Mouse (Mus musculus): ENCODE measurements around the gene Crim1. TPM values are rescaled to one million over a fixed set of nuclear protein-coding genes. Genes with fewer than 3 reads are reported as not detected.

Crim1 gene
- total and polyA plus RNA-seq, 3 experiments: 14.1 to 72.8 (median 21.9) TPM

DNA sequence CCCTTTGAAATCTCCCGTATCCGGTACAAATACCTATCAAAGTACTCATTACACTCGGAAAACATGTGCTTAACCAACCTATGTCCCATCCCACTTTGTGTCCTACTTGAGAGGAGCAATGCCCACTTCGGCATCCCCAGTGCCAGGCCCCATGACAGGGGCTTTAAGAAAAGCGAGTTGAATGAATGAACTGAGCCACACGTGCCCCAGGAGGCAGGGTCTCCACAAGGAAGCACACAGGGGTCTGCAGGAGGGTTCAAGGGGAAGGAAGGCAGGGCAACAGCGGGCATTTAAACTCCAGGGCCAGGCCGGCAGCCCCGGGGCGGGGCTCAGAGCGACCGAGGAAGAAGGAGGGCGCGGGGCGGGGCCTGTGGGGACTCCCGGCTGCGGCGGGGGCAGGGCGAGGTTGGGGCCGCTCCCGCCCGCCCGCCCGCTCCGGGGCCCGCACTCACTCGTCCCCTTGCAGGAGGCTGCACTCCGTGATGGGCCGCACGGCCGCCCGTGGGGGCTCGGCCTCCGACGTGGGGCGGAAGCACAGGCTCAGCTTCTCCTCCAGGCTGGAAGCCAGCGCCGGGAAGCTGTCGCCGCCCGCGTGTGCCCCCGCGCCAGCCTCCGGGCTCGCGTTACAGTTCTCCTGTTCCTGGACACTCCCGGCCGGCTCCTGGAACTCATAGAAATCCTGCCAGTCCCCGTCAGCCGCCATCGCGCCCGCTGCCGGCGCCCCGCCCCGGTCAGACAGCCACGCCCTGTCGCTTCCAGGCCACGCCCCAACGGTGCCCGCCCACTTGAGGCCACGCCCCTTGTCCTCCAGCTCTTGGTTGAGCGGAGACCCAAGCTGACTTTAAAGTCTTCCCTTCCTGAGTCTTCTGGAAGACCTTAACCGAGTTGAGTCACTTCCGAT is 217.6 kb downstream of the Crim1 start, which contains the start of gene Fez2:
Fez2 (minus strand) TSS at position 772 of the 901 bp plus-strand sequence.
- H3K4me1 ChIP-seq (ENCODE audit: control insufficient read depth in 1 of 2, insufficient read depth in 2 of 2): peaks cover 9 to 31% of the 10 kb centered on the region in 2 experiments
- dilution Hi-C loops (cut with MboI; ENCODE audit: extremely low pct_ligation_motif_present, extremely low pct_unique_long_range_greater_than_20kb, low sequenced_read_pairs): no loop called here

DNA sequence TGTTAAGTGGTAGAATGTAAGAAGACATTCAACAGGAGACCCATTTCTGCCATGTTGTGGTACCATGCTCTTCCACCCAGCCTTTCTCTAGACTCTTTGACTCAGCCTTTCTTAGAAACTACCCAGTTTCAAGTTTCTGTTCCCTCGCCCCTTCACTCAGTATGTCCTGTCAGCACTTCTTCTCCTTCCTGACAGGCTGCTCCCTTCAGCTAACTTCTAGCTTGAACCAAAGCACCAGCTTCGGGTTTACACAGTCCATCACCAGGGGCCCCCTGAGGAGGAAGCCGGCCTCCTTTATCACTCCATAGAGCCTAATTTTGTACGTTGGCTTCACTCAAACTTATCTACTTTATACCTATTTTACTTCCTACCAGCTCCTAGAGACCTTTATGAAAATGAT is 219.2 kb downstream of the Crim1 start:
- H3K36me3 ChIP-seq (replicated peaks in 1 of 2; ENCODE audit: control insufficient read depth in 1 of 2, insufficient read depth in 1 of 2, low read length in 1 of 2): no peaks in the 10 kb centered on the region
- H3K9ac ChIP-seq (ENCODE audit: insufficient read depth, low read depth): no peak overlapping the region
- dilution Hi-C loops (cut with MboI; ENCODE audit: extremely low pct_ligation_motif_present, extremely low pct_unique_long_range_greater_than_20kb, low sequenced_read_pairs): no loop called here

More for the DNA sequence above, 217.6 kb downstream of the Crim1 start, which contains the start of gene Fez2:
- peak; percentile 46; the same call in 1 of the 2 replicates for TF ChIP-seq MXI1 (IDR thresholded peaks at IDR 0.05; ENCODE audit: low read depth, low read length)
- 0 out of 2 replicates have a peak, but pooled peaks have one; percentile 16 for TF ChIP-seq MAX (IDR thresholded peaks at IDR 0.05; ENCODE audit: low read length)
- TF ChIP-seq CTCF (conservative IDR thresholded peaks at IDR 0.05 in 1 of 2, IDR thresholded peaks at IDR 0.05 in 1 of 2; ENCODE audit: low read depth in 2 of 2, low read length in 2 of 2): no peak
- peak; percentile 68 for TF ChIP-seq POLR2A (IDR thresholded peaks at IDR 0.05; ENCODE audit: low read depth, low read length)
- TF ChIP-seq MYC (IDR thresholded peaks at IDR 0.05; ENCODE audit: low read depth, low read length): no peak
- peak; percentile 64; the same call in 1 of the 2 replicates for TF ChIP-seq NELFE (IDR thresholded peaks at IDR 0.05; ENCODE audit: low read depth, low read length)
- peak; percentile 55; the same call in 1 of the 2 replicates for TF ChIP-seq TCF12 (IDR thresholded peaks at IDR 0.05; ENCODE audit: low read depth, low read length)
- peaks cover under 1 to 2% of the 10 kb centered on the region in 2 experiments for H3K36me3 ChIP-seq (replicated peaks in 1 of 2; ENCODE audit: control insufficient read depth in 1 of 2, insufficient read depth in 1 of 2, low read length in 1 of 2)
- in situ Hi-C loops (cut with MboI; ENCODE audit: low pct_ligation_motif_present, low pct_unique_long_range_greater_than_20kb, low sequenced_read_pairs): no loop called here
- no peaks in the 10 kb centered on the region for H3K27me3 ChIP-seq (replicated peaks)
- H3K4me2 ChIP-seq (ENCODE audit: insufficient read depth, low read depth, poor library complexity, severe bottlenecking): peak within 1 kb of the TSS; percentile 84
- H3K9ac ChIP-seq (ENCODE audit: insufficient read depth, low read depth): peak within 1 kb of the TSS; percentile 76
- peak within 1 kb of the TSS; percentile 83 to 96 (median 95) for H3K4me3 ChIP-seq (replicated peaks in 1 of 3; ENCODE audit: low read depth in 2 of 3, low read length in 2 of 3, poor library complexity in 1 of 3)
- DNase-seq (ENCODE audit: extremely low read depth): peak; percentile 77
- H3K27ac ChIP-seq (ENCODE audit: insufficient read depth, low read depth): peak within 1 kb of the TSS; percentile 63
- no peaks in the 10 kb centered on the region for H3K9me3 ChIP-seq (replicated peaks; ENCODE audit: low read length)
- peaks cover 3% of the 10 kb centered on the region; the same call in 1 of the 2 replicates for H3K79me2 ChIP-seq (replicated peaks; ENCODE audit: control insufficient read depth, extremely low read depth, insufficient read depth, poor library complexity, severe bottlenecking)

DNA sequence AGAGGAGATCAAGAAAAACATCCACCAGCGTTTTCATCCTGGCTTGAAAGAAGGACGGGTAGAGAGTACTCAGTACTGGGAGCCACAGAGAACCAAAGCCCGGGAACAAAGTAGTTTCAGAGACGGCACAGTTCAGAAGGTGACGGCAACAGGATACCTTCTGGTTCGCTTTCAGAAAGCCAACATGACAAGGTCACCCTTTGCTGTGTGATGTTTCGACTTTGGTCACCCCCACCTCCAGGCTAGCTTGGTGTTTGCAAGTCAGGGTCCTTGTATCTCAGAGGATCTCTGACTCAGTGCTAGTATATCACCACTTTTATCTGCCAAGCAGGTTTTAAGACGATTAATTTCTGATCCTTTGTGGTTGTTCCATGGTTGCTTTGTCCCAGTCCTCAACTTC is 225.0 kb downstream of the Crim1 start:
- Histone ChIP-seq H3K4me3 (replicated peaks in 1 of 3; ENCODE audit: low read depth in 2 of 3, low read length in 2 of 3, poor library complexity in 1 of 3) (no peak overlapping the region), H3K9ac (ENCODE audit: insufficient read depth, low read depth) (no peak overlapping the region), H3K79me2 (replicated peaks; ENCODE audit: control insufficient read depth, extremely low read depth, insufficient read depth, poor library complexity, severe bottlenecking) (no peaks in the 10 kb centered on the region), H3K4me1 (ENCODE audit: control insufficient read depth in 1 of 2, insufficient read depth in 2 of 2) (no peaks in the 10 kb centered on the region), H3K27ac (ENCODE audit: insufficient read depth, low read depth) (no peak overlapping the region), H3K4me2 (ENCODE audit: insufficient read depth, low read depth, poor library complexity, severe bottlenecking) (no peak overlapping the region), H3K9me3 (replicated peaks; ENCODE audit: low read length) (peaks cover 2% of the 10 kb centered on the region), H3K36me3 (replicated peaks in 1 of 2; ENCODE audit: control insufficient read depth in 1 of 2, insufficient read depth in 1 of 2, low read length in 1 of 2) (no peaks in the 10 kb centered on the region), H3K27me3 (replicated peaks) (no peaks in the 10 kb centered on the region)
- DNase-seq (ENCODE audit: extremely low read depth): no peak
- no peak for TF ChIP-seq MXI1 (IDR thresholded peaks at IDR 0.05; ENCODE audit: low read depth, low read length)
- no peak for TF ChIP-seq NRF1 (IDR thresholded peaks at IDR 0.05; ENCODE audit: low read depth, low read length)
- TF ChIP-seq KAT2A (IDR thresholded peaks at IDR 0.05; ENCODE audit: insufficient replicate concordance, low read length): no peak
- TF ChIP-seq JUN (IDR thresholded peaks at IDR 0.05; ENCODE audit: insufficient read depth, low read depth, low read length): no peak
- TF ChIP-seq PAX5 (IDR thresholded peaks at IDR 0.05; ENCODE audit: low read length): no peak
- TF ChIP-seq MAX (IDR thresholded peaks at IDR 0.05; ENCODE audit: low read length): no peak
- TF ChIP-seq MEF2A (IDR thresholded peaks at IDR 0.05; ENCODE audit: borderline replicate concordance, low read depth, low read length): no peak
- no peak for TF ChIP-seq ELF1 (IDR thresholded peaks at IDR 0.05; ENCODE audit: low read depth, low read length)
- TF ChIP-seq RCOR1 (conservative IDR thresholded peaks at IDR 0.05; ENCODE audit: low read depth, low read length): no peak
- TF ChIP-seq TBP (conservative IDR thresholded peaks at IDR 0.05; ENCODE audit: low read depth, low read length): no peak
- TF ChIP-seq EP300 (IDR thresholded peaks at IDR 0.05; ENCODE audit: low read length): no peak
- no peak for TF ChIP-seq ZC3H11A (IDR thresholded peaks at IDR 0.05; ENCODE audit: low read depth, low read length)
- no peak for TF ChIP-seq POLR2AphosphoS2 (IDR thresholded peaks at IDR 0.05; ENCODE audit: low read depth, low read length)
- TF ChIP-seq ZKSCAN1 (IDR thresholded peaks at IDR 0.05; ENCODE audit: borderline replicate concordance, low read depth, low read length): no peak
- TF ChIP-seq CHD1 (IDR thresholded peaks at IDR 0.05; ENCODE audit: low read depth, low read length): no peak
- TF ChIP-seq ETS1 (conservative IDR thresholded peaks at IDR 0.05; ENCODE audit: low read depth, low read length): no peak
- dilution Hi-C loops (cut with MboI; ENCODE audit: extremely low pct_ligation_motif_present, extremely low pct_unique_long_range_greater_than_20kb, low sequenced_read_pairs) (no loop called here), in situ Hi-C loops (cut with MboI; ENCODE audit: low pct_ligation_motif_present, low pct_unique_long_range_greater_than_20kb, low sequenced_read_pairs) (no loop called here)

More for the DNA sequence above, 219.2 kb downstream of the Crim1 start:
- Histone ChIP-seq H3K4me2 (ENCODE audit: insufficient read depth, low read depth, poor library complexity, severe bottlenecking) (no peak overlapping the region), H3K4me3 (replicated peaks in 1 of 3; ENCODE audit: low read depth in 2 of 3, low read length in 2 of 3, poor library complexity in 1 of 3) (no peak overlapping the region), H3K27ac (ENCODE audit: insufficient read depth, low read depth) (no peak overlapping the region), H3K79me2 (replicated peaks; ENCODE audit: control insufficient read depth, extremely low read depth, insufficient read depth, poor library complexity, severe bottlenecking) (peaks cover 3% of the 10 kb centered on the region; the same call in 1 of the 2 replicates), H3K9me3 (replicated peaks; ENCODE audit: low read length) (no peaks in the 10 kb centered on the region), H3K4me1 (ENCODE audit: control insufficient read depth in 1 of 2, insufficient read depth in 2 of 2) (peaks cover 9 to 31% of the 10 kb centered on the region in 2 experiments), H3K27me3 (replicated peaks) (no peaks in the 10 kb centered on the region)
- in situ Hi-C loops (cut with MboI; ENCODE audit: low pct_ligation_motif_present, low pct_unique_long_range_greater_than_20kb, low sequenced_read_pairs): no loop called here
- TF ChIP-seq MYC (IDR thresholded peaks at IDR 0.05; ENCODE audit: low read depth, low read length): 0 out of 2 replicates have a peak, but pooled peaks have one; percentile 36
- TF ChIP-seq NELFE (IDR thresholded peaks at IDR 0.05; ENCODE audit: low read depth, low read length): no peak
- TF ChIP-seq MAFK (IDR thresholded peaks at IDR 0.05; ENCODE audit: insufficient replicate concordance, low read length): peak; percentile 72
- no peak for DNase-seq (ENCODE audit: extremely low read depth)

All from CH12.LX (cell line).